Mouse (Mus musculus) kidney, adult 2 months (tissue): ENCODE data around the gene Gm49721.
"Not testable (repeated sequence)": the region's sequence is repeated elsewhere in the genome, so short reads cannot be mapped to it uniquely, and the experiment has no call there.

Experiments used
- CTCF ChIP-seq: fragments of 200-500 bp; conservative IDR thresholded peaks from 2 replicates; pipeline ENCODE4 v1.5.1; 2011; ENCODE audit warnings: low read depth, mild to moderate bottlenecking, control low read depth, low read length, moderate library complexity, mixed read lengths; ENCODE audit not compliant: insufficient read depth, insufficient read length
- POLR2A ChIP-seq: fragments of 200-500 bp; IDR thresholded peaks from one replicate; pipeline ENCODE4 v1.6.1; 2011; ENCODE audit warnings: low read depth, low read length, control low read depth

DNA sequence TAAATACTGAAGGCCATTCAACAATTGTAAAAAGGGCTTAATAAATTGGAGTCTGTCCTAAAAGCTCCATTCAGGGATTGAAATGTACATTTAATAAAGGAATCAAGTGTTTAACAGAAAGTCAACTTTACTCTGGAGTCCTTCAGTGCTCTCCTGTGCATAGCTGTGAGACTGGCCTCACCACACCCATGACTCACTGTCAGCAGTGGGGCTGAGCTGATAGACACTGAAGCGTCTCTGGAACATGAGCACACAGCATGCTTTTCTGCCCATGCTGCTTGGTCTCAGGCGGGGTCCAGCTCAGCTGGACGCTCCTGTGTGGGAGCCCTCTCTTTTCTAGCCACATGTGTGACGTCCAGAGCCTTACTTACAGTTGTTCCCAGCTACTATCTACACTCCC is 36.1 kb upstream of the Gm49721 start:
- TF ChIP-seq CTCF, POLR2A: not testable (repeated sequence)
